ENCODE assay signal across 8 mouse cellular contexts in the genomic region with DNA sequence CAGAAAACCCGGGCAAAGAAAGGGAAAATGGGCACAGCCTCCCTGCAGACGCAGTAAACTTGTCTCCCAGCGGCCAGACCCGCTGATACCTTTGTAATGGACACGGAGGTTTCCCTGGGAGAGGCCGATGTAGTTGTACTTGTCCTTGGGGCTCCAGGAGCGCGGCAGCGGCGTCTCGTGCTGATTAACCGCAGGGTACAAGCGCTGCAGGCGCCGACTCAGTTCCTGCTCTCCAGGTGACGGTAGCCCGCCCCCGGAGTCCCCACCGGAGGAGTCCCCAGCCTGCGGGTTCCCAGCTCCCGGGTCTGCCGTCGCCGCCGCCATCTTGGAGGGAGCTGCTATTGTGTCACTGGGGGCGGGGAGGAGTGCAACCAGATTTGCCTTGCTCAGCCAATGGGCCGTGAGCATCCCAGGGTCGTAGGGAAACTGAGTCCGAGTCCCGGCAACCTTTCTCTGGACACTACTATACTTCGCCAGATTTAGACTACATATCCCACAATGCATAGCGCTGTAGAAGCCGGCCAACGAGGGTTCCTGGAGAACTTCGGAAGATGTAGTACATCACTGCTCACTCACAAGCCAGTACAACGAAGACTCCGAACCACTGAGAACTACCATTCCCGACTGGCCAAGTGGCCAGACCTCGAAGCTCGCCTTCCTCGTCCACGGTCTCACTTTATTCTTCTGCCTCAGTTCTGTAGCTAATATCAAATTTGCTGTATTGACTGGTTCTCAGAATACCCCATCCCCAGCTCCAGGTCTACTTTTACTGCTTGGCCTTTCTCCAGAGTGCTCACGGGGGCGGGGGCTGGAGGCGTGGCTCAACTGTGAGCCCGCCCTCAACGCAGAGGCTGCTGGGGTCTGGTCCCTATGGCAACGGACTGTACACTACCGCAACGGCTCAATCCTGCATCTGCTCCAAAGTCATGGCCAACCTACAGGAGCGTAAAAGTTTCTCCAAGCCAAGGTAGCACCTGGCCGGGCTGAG. TPM values are rescaled to one million over a fixed set of nuclear protein-coding genes. Genes with fewer than 3 reads are reported as not detected.
DNase-seq lines count a peak whose midpoint lies in the region; ATAC-seq lines count a peak whose summit lies in the region.

A gene (minus strand): TSS at position 490 of the 988 bp plus-strand sequence.
A gene (plus strand): TSS at position 871 of the 988 bp plus-strand sequence.

- H3K4me3 ChIP-seq in lung, embryonic 16.5 days (ENCODE audit: low read length) = peak within 1 kb of the TSS; percentile 96

- H3K4me1 ChIP-seq in lung, embryonic 16.5 days (replicated peaks; ENCODE audit: control insufficient read depth, insufficient read depth, low read length) = peaks cover 13% of the 10 kb centered on the region

- peak within 1 kb of the TSS; percentile 88 for H3K4me2 ChIP-seq in lung, embryonic 16.5 days (ENCODE audit: low read depth, low read length)

- under 1% methylated on average over 52 of the region's 52 CpGs for WGBS in lung, embryonic 16.5 days

- peak; percentile 96 for ATAC-seq in hematopoietic stem cell, adult 5-6 weeks (replicated peaks in 1 of 2; ENCODE audit: insufficient read depth in 1 of 2, low FRiP score in 2 of 2, low TSS enrichment in 1 of 2, low read depth in 1 of 2, poor library complexity in 2 of 2, severe bottlenecking in 2 of 2)
- peak; percentile 98 for ATAC-seq in lung, embryonic 16.5 days (ENCODE audit: low read depth)

- DNase-seq in MEL-GATA-1-ER (ENCODE audit: extremely low read depth, low read depth) = peak; percentile 99
- peak; percentile 95 for DNase-seq in cerebellum, adult 8-10 months
- DNase-seq in forelimb bud, embryonic 11.5 days (ENCODE audit: low read depth, low spot score) = peak; percentile 99
- DNase-seq in layer of hippocampus, adult 9-10 months (ENCODE audit: low spot score) = peak; percentile 99
- peak; percentile 84 for DNase-seq in ovary, postnatal 10 days (ENCODE audit: low spot score)
- DNase-seq in thymus, postnatal 10 days (ENCODE audit: low spot score in 2 of 2) = peak; percentile 94 to 97

- H3K27me3 ChIP-seq in lung, embryonic 16.5 days (ENCODE audit: control insufficient read depth, insufficient read depth, low read depth, low read length) = no peaks in the 10 kb centered on the region

- peak within 1 kb of the TSS; percentile 93 for H3K9ac ChIP-seq in lung, embryonic 16.5 days (ENCODE audit: low read length)

- no peaks in the 10 kb centered on the region for H3K9me3 ChIP-seq in lung, embryonic 16.5 days (ENCODE audit: control insufficient read depth, low read length)

- H3K36me3 ChIP-seq in lung, embryonic 16.5 days (ENCODE audit: control insufficient read depth, insufficient read depth, low read length) = peaks cover 3% of the 10 kb centered on the region; the same call in 1 of the 2 replicates

- peak within 1 kb of the TSS; percentile 78 for H3K27ac ChIP-seq in lung, embryonic 16.5 days (ENCODE audit: low read length)

RNA-seq across cellular contexts. Expression of the first gene that starts in this region (rescaled TPM):
- 7.1 and 10.3 TPM in 2 replicates for total RNA-seq in hematopoietic stem cell, adult 5-6 weeks (2017)
- polyA plus RNA-seq in lung, embryonic 16.5 days (2015; fragmentation: Nextera tagmentation; extraction: Ambion mirVana) = 10.0 and 13.0 TPM in 2 replicates

RNA-seq across cellular contexts. Expression of the second gene that starts in this region (rescaled TPM):
- not detected in 2 replicates for total RNA-seq in hematopoietic stem cell, adult 5-6 weeks (2017)
- polyA plus RNA-seq in lung, embryonic 16.5 days (2015; fragmentation: Nextera tagmentation; extraction: Ambion mirVana) = 4.0 and 4.6 TPM in 2 replicates

Comparison
In these comparisons a context has a peak if more than half of its experiments do, and no peak if none do; other contexts are left out.
1. Peak in every context shown above with its lines: DNase-seq, ATAC-seq, H3K4me3 ChIP-seq and H3K27ac ChIP-seq.